Mouse (Mus musculus) embryonic stem cell, embryonic (primary cell): Measurements from ENCODE around the gene Wdr70.

Source experiments
- CTCF ChIA-PET, 4 experiments: fragments of 300-600 bp in 2 of 4; fragments of 350-600 bp in 2 of 4; sonication (Branson Sonifier 250); formaldehyde crosslinking; loops; one replicate each; lab custom pipeline; 2022; ENCODE audit warnings: inconsistent platforms in 2 of 4; lab: Charles Lee
- POLR2A ChIA-PET, 4 experiments: fragments of 300-600 bp in 2 of 4; fragments of 350-600 bp in 2 of 4; sonication (Branson Sonifier 250); formaldehyde crosslinking; loops; one replicate each; lab custom pipeline; 2022; ENCODE audit warnings: antibody characterized with exemption in 4 of 4, inconsistent platforms in 1 of 4; lab: Charles Lee

Gene Wdr70

DNA sequence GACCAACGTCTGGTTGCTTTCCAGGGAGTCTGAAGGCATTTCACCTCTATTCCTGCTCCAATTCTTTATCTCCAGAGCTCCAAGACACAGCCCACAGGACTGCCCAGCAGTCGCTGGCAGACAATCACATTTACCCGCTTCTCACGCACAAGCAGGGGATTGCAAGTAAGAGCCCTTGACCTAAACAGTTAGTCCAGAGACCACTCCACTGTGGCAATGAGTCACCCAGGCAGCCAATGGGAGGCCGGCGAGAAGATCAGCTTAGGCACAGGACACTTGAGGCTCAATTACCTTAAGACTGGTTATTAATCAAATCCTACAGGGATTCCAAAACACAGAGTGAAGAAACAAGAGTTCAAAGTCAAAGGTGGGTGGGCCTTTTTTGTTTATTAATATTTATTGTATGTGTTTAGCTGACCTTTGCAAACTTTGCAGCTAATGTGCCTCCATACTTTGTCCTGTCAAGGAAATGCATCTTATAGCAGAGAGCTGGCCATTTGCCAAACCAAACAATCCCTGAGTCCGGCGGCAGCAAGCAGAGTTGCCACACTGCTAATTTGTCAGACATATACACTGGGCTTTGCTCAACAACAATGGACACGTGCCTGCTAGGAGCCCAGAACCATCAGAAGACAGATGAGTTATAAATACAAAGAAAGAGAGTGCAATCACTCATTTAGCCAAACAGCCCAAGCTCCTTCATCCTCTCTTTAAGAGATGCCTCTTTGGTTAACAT, 207.3 kb downstream of the Wdr70 start:
- ChIA-PET POLR2A (interaction anchor here in 1 of 4 experiments (0.6 to 1.2 kb wide), 2 partner anchors 9 to 282 kb away, joined by 3 read pairs; no protein-coding TSS in a partner anchor), CTCF (interaction anchor here in 1 of 4 experiments (1.6 kb wide), 1 partner anchor 8 kb away, joined by 3 read pairs; no protein-coding TSS in a partner anchor)

DNA sequence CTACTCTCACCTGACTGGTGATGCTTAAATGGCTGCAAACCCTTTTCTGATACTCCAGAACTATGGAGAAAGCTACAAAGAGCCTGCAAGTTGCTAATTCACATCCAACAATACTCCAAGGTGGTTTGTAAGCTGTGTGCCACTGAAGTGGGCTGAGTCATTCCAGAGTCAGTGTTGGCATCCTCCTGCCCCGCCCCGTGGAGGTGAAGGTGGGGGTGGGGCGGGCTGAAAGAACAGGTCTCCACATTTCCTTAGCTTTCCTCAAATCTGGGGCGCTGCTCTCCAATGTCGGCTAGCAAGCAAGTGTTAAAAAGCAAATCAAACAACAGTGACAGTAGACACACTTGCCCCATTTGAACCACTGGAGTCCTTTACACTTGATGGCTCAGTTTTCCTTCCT, 208.7 kb downstream of the Wdr70 start:
- ChIA-PET CTCF (interaction anchor here in 1 of 4 experiments (1.6 kb wide), 1 partner anchor 9 kb away, joined by 3 read pairs; no protein-coding TSS in a partner anchor), POLR2A (interaction anchor here in 1 of 4 experiments (0.9 kb wide), 1 partner anchor 135 kb away, joined by 3 read pairs; no protein-coding TSS in a partner anchor)

DNA sequence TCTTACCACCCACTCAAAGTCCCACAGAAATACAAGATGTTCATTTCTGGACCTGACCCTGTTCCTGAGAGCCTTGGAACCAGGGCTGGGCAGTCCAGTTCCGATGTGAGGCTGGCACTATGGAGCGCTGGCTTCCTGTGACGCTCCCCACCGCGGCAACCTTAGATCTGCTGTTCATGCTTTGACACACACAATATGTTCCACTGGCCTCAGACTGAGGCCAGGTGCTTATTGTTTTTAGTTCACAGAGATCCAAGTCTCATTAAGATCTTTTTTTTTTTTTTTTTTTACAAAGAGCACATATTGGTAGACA, 209.7 kb downstream of the Wdr70 start:
- CTCF ChIA-PET = interaction anchor here in 1 of 4 experiments (0.7 kb wide), 2 partner anchors 409 to 1431 kb away, joined by 6 to 7 read pairs; no protein-coding TSS in a partner anchor
- POLR2A ChIA-PET = interaction anchor here in 2 of 4 experiments (0.5 to 0.9 kb wide), 2 partner anchors 134 to 837 kb away, joined by 3 read pairs; no protein-coding TSS in a partner anchor

DNA sequence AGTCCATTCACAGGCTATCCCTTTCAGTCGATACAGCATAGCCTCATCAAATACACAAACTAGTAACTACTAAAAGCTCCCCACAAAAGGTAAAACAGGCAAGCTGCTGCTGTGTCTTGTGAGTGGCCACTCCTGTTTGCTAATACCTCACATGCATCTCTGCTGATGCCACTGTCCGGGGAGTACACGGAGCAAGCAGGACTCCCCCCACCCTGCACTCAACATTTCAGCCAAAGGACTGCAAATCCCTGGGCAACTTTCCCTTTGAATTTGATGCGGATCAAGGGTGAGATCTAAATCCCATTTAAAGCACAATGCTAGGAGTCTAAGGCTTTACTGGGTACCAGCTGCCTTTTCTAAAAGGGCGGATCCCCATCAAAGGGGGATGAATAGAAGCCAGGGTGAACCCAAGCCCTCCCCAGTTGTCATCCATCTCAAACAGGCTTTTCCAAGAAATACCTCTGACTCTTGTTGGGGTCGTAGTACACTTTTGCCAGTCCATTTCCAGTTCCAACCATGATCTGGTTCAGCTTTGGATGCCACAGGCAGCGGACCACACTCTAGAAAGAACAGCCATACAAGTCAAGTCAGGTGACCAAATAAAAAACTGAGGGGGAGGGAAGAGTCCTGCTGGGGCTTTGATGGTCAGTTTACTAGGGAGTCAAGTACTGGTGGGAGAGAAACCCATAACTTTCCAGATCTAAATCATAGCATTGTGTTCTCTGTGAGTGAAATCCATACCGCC, 210.2 kb downstream of the Wdr70 start:
- POLR2A ChIA-PET = interaction anchor here in 1 of 4 experiments (0.5 kb wide), 1 partner anchor 837 kb away, joined by 3 read pairs; no protein-coding TSS in a partner anchor
- CTCF ChIA-PET = interaction anchor here in 2 of 4 experiments (1.0 kb wide), 3 partner anchors 11 to 429 kb away, joined by 3 to 4 read pairs (median 3); no protein-coding TSS in a partner anchor

DNA sequence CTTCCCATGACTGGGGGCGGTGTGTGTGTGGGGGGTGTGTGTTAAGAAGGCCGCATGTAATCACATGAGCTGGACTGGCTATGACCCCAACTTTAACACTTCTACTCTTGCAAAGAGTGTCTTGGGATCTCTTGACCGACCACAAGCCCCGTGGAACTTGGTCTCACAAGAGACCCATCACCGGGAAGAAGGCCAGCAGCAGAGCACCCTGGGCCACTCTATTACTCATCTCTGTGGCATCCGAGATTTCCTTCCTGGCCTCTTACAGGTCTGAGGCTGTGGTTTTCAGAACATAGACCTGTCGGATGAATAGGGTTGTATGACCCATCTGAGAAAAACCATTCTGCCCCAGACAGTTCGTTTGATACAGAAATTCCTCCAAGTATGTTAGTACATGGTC, 212.4 kb downstream of the Wdr70 start:
- ChIA-PET POLR2A (no interaction called here), CTCF (interaction anchor here in 1 of 4 experiments (0.9 kb wide), 1 partner anchor 15 kb away, joined by 3 read pairs; no protein-coding TSS in a partner anchor)

DNA sequence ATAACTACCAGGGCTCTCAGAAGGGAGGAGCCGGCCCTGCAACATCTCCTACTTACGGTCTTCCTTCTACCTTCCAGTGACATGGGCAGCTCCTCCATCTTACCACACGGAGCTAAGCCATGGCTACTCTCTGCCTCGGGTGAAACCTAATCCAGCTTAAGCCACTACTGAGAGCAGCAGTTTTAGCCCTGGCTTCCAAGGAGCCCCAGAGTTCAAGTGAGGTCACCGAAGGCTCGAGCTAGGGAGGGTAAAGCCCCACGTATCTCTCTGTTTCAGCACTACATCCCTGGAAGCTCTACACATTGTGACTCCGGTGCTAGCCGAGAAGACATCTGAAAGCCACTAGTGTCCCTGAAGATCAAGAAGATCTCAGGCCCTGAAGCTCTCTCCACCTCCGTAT, 213.9 kb downstream of the Wdr70 start:
- ChIA-PET CTCF (interaction anchor here in 2 of 4 experiments (1.1 to 1.7 kb wide), 3 partner anchors 14 to 425 kb away, joined by 3 to 4 read pairs (median 3); no protein-coding TSS in a partner anchor), POLR2A (interaction anchor here in 1 of 4 experiments (1.3 kb wide), 1 partner anchor 10 kb away, joined by 3 read pairs; no protein-coding TSS in a partner anchor)

DNA sequence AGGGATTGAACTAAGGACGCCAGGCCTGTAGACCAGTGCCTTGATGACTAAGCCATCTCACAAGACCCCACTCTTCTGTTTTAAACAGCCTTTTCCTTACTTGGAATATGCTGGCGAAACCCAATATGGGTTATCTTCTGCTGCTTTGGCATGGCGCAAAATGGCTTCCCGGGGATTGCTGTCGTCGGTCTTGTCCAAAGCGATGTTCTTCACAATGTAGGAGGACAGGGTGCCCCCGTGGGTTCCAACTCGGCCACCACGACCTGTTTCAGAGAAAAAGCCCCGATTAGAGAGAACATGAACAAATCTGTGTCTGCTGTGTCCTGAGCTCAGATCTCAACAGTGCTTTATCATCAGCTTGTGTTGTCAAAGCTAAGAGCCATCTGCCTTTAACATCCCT, 214.8 kb downstream of the Wdr70 start:
- POLR2A ChIA-PET = no interaction called here
- CTCF ChIA-PET = interaction anchor here in 3 of 4 experiments (0.5 to 1.7 kb wide), 5 partner anchors 10 to 424 kb away, joined by 3 to 5 read pairs (median 3); no protein-coding TSS in a partner anchor

DNA sequence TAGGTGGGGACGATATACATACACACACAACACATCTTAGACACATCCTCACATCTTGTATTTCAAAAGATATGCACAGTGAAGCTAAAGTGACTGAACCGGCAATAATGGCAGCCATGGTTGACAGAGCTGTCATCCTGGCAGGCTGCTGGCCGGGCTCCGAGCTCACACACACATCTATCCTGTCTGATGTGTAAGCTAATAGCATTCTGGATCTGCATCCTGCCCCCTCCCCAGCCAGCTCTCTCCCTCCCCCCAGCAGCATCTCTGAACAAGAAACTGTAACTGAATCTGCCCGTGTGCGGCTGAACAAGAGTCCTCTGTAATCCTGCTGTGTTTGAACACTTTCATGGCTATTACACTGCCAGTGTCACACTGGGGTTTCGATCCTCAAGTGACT, 219.1 kb downstream of the Wdr70 start:
- POLR2A ChIA-PET = interaction anchor here in 1 of 4 experiments (1.2 kb wide), 1 partner anchor 11 kb away, joined by 3 read pairs; no protein-coding TSS in a partner anchor
- CTCF ChIA-PET = interaction anchor here in 1 of 4 experiments (1.3 kb wide), 1 partner anchor 19 kb away, joined by 4 read pairs; no protein-coding TSS in a partner anchor

DNA sequence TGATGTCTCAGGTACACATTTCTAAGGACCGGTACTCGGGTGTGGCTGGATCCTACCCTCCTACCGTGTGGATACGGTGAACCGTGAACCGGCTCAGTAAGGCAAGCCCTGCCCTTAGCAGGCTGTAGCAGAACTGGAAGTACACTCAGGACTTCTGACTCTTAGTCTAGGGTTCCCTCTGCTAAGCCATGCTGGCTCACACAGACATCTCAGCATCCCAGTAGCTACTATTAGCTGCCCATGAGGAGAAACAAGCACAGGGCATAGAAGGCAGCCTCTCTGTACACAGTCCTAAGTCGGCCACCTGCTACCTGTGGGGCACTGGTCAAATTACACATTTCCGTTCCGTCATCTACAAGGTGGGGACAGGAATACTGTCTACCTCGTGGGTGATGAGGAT, 220.1 kb downstream of the Wdr70 start:
- POLR2A ChIA-PET = interaction anchor here in 1 of 4 experiments (0.6 to 1.2 kb wide), 2 partner anchors 10 to 187 kb away, joined by 3 read pairs; no protein-coding TSS in a partner anchor
- CTCF ChIA-PET = no interaction called here

DNA sequence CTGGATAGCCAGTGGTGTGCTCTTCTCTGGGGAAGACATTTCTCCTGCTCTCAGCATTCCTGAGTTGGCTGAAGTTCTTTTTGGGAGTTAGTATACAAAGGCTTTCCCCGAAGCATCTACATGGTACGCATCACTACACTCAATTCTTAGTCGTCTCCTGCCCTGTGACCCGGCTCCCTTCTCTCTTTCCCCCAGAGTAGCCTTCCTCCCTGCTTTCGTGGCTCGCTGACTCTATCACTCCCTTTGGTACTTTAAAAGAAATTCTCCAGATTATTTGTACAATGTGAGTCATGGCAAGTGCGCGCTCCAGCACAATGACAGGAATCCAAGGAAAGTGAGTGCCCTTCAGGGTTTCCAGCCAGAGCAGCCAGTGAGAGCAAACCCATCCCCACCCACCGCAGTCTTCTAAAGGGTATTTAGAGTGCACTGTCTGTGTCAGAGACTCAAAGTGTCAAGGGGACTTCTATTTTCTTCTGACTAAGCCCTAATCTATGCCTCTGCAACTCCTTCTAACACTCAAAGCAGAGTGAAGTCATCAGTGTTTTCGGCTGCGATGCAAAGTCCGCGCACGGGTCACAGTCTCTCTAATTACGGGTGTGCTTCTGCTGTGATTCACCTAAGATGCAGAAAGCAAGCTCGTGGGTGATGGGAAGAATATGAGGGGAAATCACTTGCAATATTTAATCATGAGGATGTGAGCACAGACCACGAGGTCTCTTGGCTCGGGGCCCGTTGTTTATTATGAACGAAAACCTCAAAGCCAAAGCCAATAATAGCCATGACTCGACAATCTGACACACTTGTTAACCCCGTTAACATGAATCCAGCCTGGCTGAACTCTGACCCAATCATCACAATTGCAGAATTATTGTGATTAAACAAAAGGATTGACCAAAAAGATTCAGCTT, 221.2 kb downstream of the Wdr70 start:
- ChIA-PET POLR2A (no interaction called here), CTCF (no interaction called here)

DNA sequence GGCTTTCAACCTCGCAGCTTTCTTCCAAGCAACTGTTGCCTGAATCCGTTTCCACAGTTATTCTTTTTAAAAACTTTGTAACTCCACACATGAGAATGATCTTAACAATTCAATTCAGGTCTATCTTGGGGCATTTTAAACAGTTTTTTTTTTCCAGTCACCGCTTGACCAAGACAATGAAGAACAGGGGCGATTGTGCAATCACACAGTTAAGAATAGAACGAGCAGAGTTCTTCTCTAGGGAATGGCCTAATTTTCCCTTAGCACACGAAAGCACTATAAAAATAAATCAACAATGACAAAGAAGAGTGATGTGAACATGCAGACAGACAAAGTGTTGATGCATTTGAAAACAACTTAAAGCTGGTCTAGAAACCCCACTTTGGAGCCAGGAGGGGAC, 223.1 kb downstream of the Wdr70 start:
- ChIA-PET POLR2A (interaction anchor here in 3 of 4 experiments (0.6 to 1.1 kb wide), 3 partner anchors 24 to 276 kb away, joined by 3 read pairs; no protein-coding TSS in a partner anchor), CTCF (no interaction called here)

DNA sequence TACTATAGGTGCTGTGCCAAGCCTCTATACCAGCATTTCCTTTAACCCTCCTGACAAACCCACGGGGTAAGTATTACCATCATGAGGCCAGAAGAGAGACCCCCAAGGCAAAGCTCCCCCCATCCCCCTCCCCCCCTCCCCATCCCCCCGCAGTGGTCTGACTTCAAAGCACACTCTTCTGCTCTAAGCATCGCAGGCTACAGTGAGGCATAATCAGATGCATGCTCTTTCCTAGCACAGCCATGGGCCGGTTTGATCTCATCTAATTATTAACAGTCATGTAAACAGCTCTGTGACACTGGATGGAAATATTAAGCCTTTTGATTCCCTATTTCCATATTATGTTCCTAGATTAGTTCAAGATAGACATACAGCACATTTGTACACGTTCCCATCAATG, 226.5 kb downstream of the Wdr70 start:
- ChIA-PET CTCF (no interaction called here), POLR2A (no interaction called here)

DNA sequence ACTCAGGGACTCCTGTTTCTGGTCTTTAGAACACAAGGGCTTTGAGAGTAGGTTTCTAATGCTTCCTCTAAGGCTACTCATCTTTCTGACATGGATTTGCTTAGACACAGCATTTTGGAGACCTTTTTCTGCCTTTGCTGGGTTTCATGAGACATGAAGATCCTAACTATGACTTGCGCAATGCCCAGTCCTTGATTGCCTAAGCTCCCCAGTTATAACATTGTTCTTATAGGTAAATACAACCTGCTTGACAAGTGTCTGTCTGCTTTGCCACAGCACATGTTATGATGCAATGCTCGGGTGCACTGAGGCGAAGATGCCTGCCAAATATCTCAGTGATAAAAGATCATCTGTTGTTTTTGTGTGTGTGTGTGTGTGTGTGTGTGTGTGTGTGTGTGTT, 233.7 kb downstream of the Wdr70 start:
- ChIA-PET CTCF (interaction anchor here in 1 of 4 experiments (0.7 kb wide), 1 partner anchor 18 kb away, joined by 5 read pairs; no protein-coding TSS in a partner anchor), POLR2A (no interaction called here)

DNA sequence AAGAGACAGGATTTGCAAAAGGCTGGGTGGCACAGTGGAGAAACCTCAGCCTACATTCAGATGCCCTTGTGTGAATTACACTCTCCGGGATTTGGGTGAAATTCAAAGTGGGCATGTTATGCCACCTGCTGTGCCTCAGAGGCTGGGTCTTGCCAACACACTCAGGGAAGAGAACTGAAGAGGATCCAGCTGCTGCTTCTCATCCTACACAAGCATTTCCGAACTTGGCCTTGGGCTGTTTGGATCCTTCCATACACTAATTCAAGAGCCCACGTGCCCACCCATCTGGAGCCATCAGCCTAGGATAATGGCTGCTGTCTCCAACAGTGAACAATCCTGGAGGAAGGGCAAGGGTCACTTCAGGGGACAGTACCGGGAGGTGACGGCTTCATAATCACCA, 235.7 kb downstream of the Wdr70 start:
- ChIA-PET CTCF (no interaction called here), POLR2A (no interaction called here)

DNA sequence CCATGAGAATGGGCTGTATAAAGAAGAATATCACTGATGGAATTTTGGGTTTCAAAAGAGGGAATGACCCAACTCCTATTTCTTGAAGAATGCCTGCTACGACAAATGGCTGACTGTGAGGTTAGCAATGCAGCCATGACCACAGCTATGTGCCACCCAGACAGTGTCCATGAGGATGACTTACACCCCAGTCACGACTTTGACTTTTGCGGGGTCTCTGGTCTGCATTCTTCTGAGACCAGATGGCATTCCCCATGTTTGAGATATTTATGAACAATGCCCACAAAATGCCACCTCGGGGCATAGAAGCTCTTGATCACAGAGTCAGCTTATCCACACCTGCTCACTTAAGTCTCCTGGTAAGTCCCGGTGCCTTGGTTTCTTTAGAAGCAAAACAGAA, 236.1 kb downstream of the Wdr70 start:
- CTCF ChIA-PET = no interaction called here
- POLR2A ChIA-PET = no interaction called here

DNA sequence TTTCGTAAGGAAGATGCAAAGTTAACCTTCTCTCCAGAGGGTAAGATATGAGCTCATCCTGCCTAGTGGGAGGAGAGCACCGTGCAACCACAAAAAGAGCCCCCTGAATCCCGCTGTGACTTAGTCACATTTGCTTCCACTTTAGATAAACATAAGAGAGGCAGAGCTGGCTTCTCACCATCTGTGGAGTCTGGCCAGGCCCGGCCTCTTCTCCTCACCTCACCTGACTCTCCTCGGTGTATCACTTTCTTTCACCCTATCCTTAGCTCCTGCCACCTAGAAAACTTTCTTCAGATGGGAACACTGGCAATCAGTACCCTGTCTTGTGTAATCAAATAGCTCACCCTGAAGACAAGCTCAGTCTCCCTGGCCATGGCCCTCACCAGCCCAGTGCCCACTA, 240.2 kb downstream of the Wdr70 start:
- CTCF ChIA-PET = interaction anchor here in 1 of 4 experiments (0.5 to 0.6 kb wide), 2 partner anchors 207 to 228 kb away, joined by 3 read pairs; no protein-coding TSS in a partner anchor
- POLR2A ChIA-PET = no interaction called here

DNA sequence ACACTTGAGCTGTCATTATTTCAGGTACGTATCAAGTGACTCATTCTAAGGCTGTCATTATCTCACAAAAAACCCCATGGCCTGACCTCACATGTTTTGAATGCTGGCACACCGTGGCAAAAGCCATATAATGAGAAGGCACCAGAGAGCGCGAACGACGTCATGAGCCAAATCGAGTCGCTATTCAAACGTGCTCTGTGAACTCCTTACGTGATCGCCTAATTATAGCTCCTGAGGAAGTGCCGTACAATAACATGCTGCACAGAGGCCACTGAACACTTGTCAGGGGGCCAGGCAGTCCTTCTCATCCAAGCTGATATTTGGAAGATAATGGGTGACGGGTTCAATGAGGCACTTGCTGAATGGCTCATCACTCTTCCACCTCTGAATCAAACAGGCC, 241.6 kb downstream of the Wdr70 start:
- ChIA-PET CTCF (no interaction called here), POLR2A (no interaction called here)

DNA sequence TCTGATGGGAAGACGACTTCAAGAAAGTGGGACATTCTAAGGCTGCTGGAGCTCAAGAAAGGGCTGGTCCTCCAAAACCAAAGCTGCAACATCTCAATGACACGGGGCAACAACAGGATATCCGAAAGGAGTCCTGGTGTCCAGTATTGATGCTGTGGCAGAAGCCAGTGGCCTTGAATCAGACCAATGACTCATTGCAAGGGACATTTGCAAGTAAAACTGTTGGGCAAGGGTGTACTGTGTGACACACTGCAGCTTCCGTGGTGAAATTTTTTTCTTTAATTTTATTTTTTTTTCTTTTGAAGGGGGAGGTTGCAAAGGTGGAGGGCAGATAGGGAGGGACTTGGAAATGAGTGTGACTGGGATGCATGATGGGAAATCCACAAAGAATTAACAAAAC, 256.6 kb downstream of the Wdr70 start:
- POLR2A ChIA-PET = no interaction called here
- CTCF ChIA-PET = no interaction called here
